Comparison of ENCODE assay signal across 26 mouse cellular contexts in genomic region chr4:14297701-14298100, GRCm38 (mm10).
DNase-seq lines count a peak whose midpoint lies in the region; ATAC-seq lines count a peak whose summit lies in the region.
"Had no signal": no experiment of that assay in that cellular context is flagged by ENCODE, and none has a peak within 500 bp of the region (broad histone marks: within the 10 kb centered on the region; RNA-seq: fewer than 3 reads in every experiment).

No protein-coding gene starts in this region.

- no peak overlapping the region for H3K4me3 ChIP-seq in hindbrain, embryonic 13.5 days
- no peak overlapping the region for H3K4me3 ChIP-seq in hindbrain, embryonic 12.5 days
- H3K4me3 ChIP-seq in midbrain, embryonic 15.5 days: no peak overlapping the region
- H3K4me3 ChIP-seq in midbrain, embryonic 11.5 days (ENCODE audit: low read depth, low read length): no peak overlapping the region
- H3K4me3 ChIP-seq: embryonic facial prominence, embryonic 13.5 days; erythroblast, embryonic 14.5 days; heart, adult 2 months; heart, embryonic 13.5 days; kidney, embryonic 15.5 days; liver, embryonic 15.5 days; lung, embryonic 15.5 days; megakaryocyte, embryonic 14.5 days had no signal

- peaks cover 7% of the 10 kb centered on the region for H3K4me1 ChIP-seq in hindbrain, embryonic 13.5 days (replicated peaks)
- H3K4me1 ChIP-seq in hindbrain, embryonic 12.5 days: peaks cover 4% of the 10 kb centered on the region; the same call in 1 of the 2 replicates
- H3K4me1 ChIP-seq in midbrain, embryonic 15.5 days: peaks cover 9% of the 10 kb centered on the region
- H3K4me1 ChIP-seq in midbrain, embryonic 11.5 days (ENCODE audit: control insufficient read depth, insufficient read depth, low read length): no peaks in the 10 kb centered on the region
- H3K4me1 ChIP-seq: heart, embryonic 13.5 days; kidney, embryonic 15.5 days; liver, embryonic 15.5 days; lung, embryonic 15.5 days; megakaryocyte, embryonic 14.5 days had no signal

- peak overlapping the region; percentile 0; the same call in 1 of the 2 replicates for H3K4me2 ChIP-seq in hindbrain, embryonic 13.5 days
- no peak overlapping the region for H3K4me2 ChIP-seq in hindbrain, embryonic 12.5 days (replicated peaks)
- H3K4me2 ChIP-seq in midbrain, embryonic 15.5 days: 0 out of 2 replicates have a peak overlapping the region, but pooled peaks have one; percentile 13
- H3K4me2 ChIP-seq in midbrain, embryonic 11.5 days: no peak overlapping the region
- H3K4me2 ChIP-seq: embryonic facial prominence, embryonic 13.5 days; heart, embryonic 13.5 days; kidney, embryonic 15.5 days; liver, embryonic 15.5 days; lung, embryonic 15.5 days had no signal

- peak; percentile 42 to 43 for DNase-seq in cerebellum, postnatal 10 days
- DNase-seq in midbrain, embryonic 11.5 days (ENCODE audit: low spot score, missing footprints): no peak
- DNase-seq in retina, embryonic 14.5 days (ENCODE audit: low spot score): no peak
- DNase-seq: adrenal gland, postnatal 10 days; embryo, embryonic 11 days; gastrocnemius, postnatal 36 days; heart, adult 2 months; heart, postnatal 14 days; kidney, adult 11 months; kidney, postnatal 36 days; layer of hippocampus, postnatal 36 days; liver; lung, postnatal 36 days; thymus, postnatal 25 days had no signal

- no peaks in the 10 kb centered on the region for H3K27me3 ChIP-seq in hindbrain, embryonic 13.5 days
- no peaks in the 10 kb centered on the region for H3K27me3 ChIP-seq in hindbrain, embryonic 12.5 days
- no peaks in the 10 kb centered on the region for H3K27me3 ChIP-seq in midbrain, embryonic 15.5 days (replicated peaks)
- H3K27me3 ChIP-seq in midbrain, embryonic 11.5 days (ENCODE audit: control insufficient read depth, insufficient read depth, low read length): no peaks in the 10 kb centered on the region
- H3K27me3 ChIP-seq: embryonic facial prominence, embryonic 13.5 days; heart, embryonic 13.5 days; kidney, embryonic 15.5 days; liver, embryonic 15.5 days; lung, embryonic 15.5 days; megakaryocyte, embryonic 14.5 days had no signal

- no peaks in the 10 kb centered on the region for H3K9me3 ChIP-seq in hindbrain, embryonic 13.5 days
- no peaks in the 10 kb centered on the region for H3K9me3 ChIP-seq in hindbrain, embryonic 12.5 days (replicated peaks)
- H3K9me3 ChIP-seq in midbrain, embryonic 15.5 days: no peaks in the 10 kb centered on the region
- no peaks in the 10 kb centered on the region for H3K9me3 ChIP-seq in midbrain, embryonic 11.5 days (ENCODE audit: control insufficient read depth, low read length)
- H3K9me3 ChIP-seq: embryonic facial prominence, embryonic 13.5 days; heart, embryonic 13.5 days; kidney, embryonic 15.5 days; liver, embryonic 15.5 days; lung, embryonic 15.5 days had no signal

- no peak overlapping the region for H3K27ac ChIP-seq in hindbrain, embryonic 13.5 days
- H3K27ac ChIP-seq in hindbrain, embryonic 12.5 days: no peak overlapping the region
- H3K27ac ChIP-seq in midbrain, embryonic 15.5 days: no peak overlapping the region
- no peak overlapping the region for H3K27ac ChIP-seq in midbrain, embryonic 11.5 days (ENCODE audit: low read depth, low read length)
- H3K27ac ChIP-seq: embryonic facial prominence, embryonic 13.5 days; heart, adult 2 months; heart, embryonic 13.5 days; kidney, embryonic 15.5 days; liver, embryonic 15.5 days; lung, embryonic 15.5 days had no signal

- no peak overlapping the region for H3K9ac ChIP-seq in hindbrain, embryonic 13.5 days
- no peak overlapping the region for H3K9ac ChIP-seq in hindbrain, embryonic 12.5 days
- H3K9ac ChIP-seq in midbrain, embryonic 15.5 days: no peak overlapping the region
- H3K9ac ChIP-seq in midbrain, embryonic 11.5 days (ENCODE audit: low read length): no peak overlapping the region
- H3K9ac ChIP-seq: embryonic facial prominence, embryonic 13.5 days; heart, embryonic 13.5 days; kidney, embryonic 15.5 days; liver, embryonic 15.5 days; lung, embryonic 15.5 days had no signal

- WGBS in hindbrain, embryonic 13.5 days: 59% methylated on average over 9 of the region's 9 CpGs
- WGBS in hindbrain, embryonic 12.5 days: 66% methylated on average over 9 of the region's 9 CpGs
- WGBS in midbrain, embryonic 15.5 days: 61% methylated on average over 9 of the region's 9 CpGs
- 74% methylated on average over 9 of the region's 9 CpGs for WGBS in midbrain, embryonic 11.5 days

- no peaks in the 10 kb centered on the region for H3K36me3 ChIP-seq in hindbrain, embryonic 13.5 days
- no peaks in the 10 kb centered on the region for H3K36me3 ChIP-seq in hindbrain, embryonic 12.5 days
- H3K36me3 ChIP-seq in midbrain, embryonic 15.5 days (replicated peaks): no peaks in the 10 kb centered on the region
- no peaks in the 10 kb centered on the region for H3K36me3 ChIP-seq in midbrain, embryonic 11.5 days (ENCODE audit: control insufficient read depth, insufficient read depth, low read length)
- H3K36me3 ChIP-seq: embryonic facial prominence, embryonic 13.5 days; heart, embryonic 13.5 days; kidney, embryonic 15.5 days; liver, embryonic 15.5 days; lung, embryonic 15.5 days had no signal

- no peak; the same call in 1 of the 2 replicates for ATAC-seq in cerebellum, adult (ENCODE audit: insufficient number of reproducible peaks, low FRiP score, low TSS enrichment)
- no peak for ATAC-seq in hindbrain, embryonic 13.5 days (ENCODE audit: low FRiP score)
- no peak for ATAC-seq in hindbrain, embryonic 12.5 days (ENCODE audit: low FRiP score)
- ATAC-seq in midbrain, embryonic 15.5 days (replicated peaks): no peak
- no peak for ATAC-seq in midbrain, embryonic 11.5 days (ENCODE audit: low FRiP score)
- ATAC-seq: activated CD4-positive, CD25-positive, alpha-beta regulatory T cell, adult 4 months had no signal

Comparison
In these comparisons a context has a peak if more than half of its experiments do, and no peak if none do; other contexts are left out.
1. H3K4me2 ChIP-seq: peak in hindbrain, embryonic 13.5 days (single experiment) and midbrain, embryonic 15.5 days (single experiment); none in hindbrain, embryonic 12.5 days (single experiment) and midbrain, embryonic 11.5 days (single experiment).
2. DNase-seq: peak in cerebellum, postnatal 10 days (2 of 2); none in midbrain, embryonic 11.5 days (single experiment) and retina, embryonic 14.5 days (single experiment).